Mouse (Mus musculus) G1E (cell line): ENCODE measurements around the gene Prkar1b.

Experiments used
- CTCF ChIP-seq: IDR thresholded peaks from 2 replicates; pipeline ENCODE4 v1.5.1; 2012; ENCODE audit warnings: low read depth, low read length, inconsistent platforms, mixed read lengths
- GATA1 ChIP-seq: IDR thresholded peaks from 2 replicates; pipeline ENCODE4 v1.6.1; 2012; ENCODE audit warnings: borderline replicate concordance, low read length, inconsistent platforms, mixed read lengths
- GATA2 ChIP-seq: IDR thresholded peaks from 2 replicates; pipeline ENCODE4 v1.6.1; 2012; ENCODE audit warnings: low read depth, low read length, inconsistent platforms, borderline replicate concordance

DNA sequence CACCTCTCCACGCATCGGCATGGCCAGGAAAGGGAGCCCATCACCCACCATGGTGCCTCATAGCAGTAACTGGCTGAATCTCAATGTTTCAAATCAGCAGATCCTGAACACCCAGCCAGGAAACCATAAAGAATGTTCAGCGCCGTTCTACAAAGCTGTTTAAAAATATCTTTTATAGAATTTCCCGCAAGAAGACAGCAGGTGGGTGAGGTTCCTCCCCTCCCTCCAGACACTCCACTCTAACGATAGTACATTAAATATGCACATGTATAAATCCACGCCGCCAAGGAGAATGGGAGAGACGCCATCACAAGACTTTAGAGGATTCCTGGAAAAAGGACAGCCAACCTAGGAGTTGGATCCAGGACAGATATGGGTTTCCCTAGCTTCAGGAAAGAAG lies 37.8 kb downstream of the Prkar1b start:
- TF ChIP-seq CTCF (no peak), GATA2 (no peak), GATA1 (no peak)
